Mouse (Mus musculus): ENCODE measurements around the gene Ngrn.

Ngrn gene

GRCm38 (mm10) chr7:80261372-80261990, 466 bp downstream of the Ngrn start:
- peak; percentile 68 for DNase-seq (ENCODE audit: low read depth, low spot score)

GRCm38 (mm10) chr7:80264606-80265005, 3.6 kb downstream of the Ngrn start:
- no peak for DNase-seq (ENCODE audit: low read depth, low spot score)

GRCm38 (mm10) chr7:80267764-80268163, 6.7 kb downstream of the Ngrn start:
- no peak for DNase-seq (ENCODE audit: low read depth, low spot score)

GRCm38 (mm10) chr7:80268897-80269750, 8.1 kb downstream of the Ngrn start, which contains the start of gene Vps33b:
Vps33b (plus strand) TSS chr7:80269649.
- DNase-seq (ENCODE audit: low read depth, low spot score), result peak; percentile 98

- no peak for DNase-seq (ENCODE audit: low read depth, low spot score)
Observed at GRCm38 (mm10) chr7:80269751-80270255, 8.8 kb downstream of the Ngrn start.

GRCm38 (mm10) chr7:80273456-80273855, 12.4 kb downstream of the Ngrn start:
- no peak for DNase-seq (ENCODE audit: low read depth, low spot score)

GRCm38 (mm10) chr7:80276374-80276773, 15.4 kb downstream of the Ngrn start:
- DNase-seq (ENCODE audit: low read depth, low spot score), result no peak

- no peak for DNase-seq (ENCODE audit: low read depth, low spot score)
Observed at GRCm38 (mm10) chr7:80280032-80280431, 19.0 kb downstream of the Ngrn start.

GRCm38 (mm10) chr7:80280998-80281397, 20.0 kb downstream of the Ngrn start:
- no peak for DNase-seq (ENCODE audit: low read depth, low spot score)

- DNase-seq (ENCODE audit: low read depth, low spot score), result no peak
Observed at GRCm38 (mm10) chr7:80281646-80282045, 20.6 kb downstream of the Ngrn start.

- no peak for DNase-seq (ENCODE audit: low read depth, low spot score)
Observed at GRCm38 (mm10) chr7:80283226-80283918, 22.4 kb downstream of the Ngrn start.

- no peak for DNase-seq (ENCODE audit: low read depth, low spot score)
Observed at GRCm38 (mm10) chr7:80284391-80284790, 23.4 kb downstream of the Ngrn start.

GRCm38 (mm10) chr7:80285725-80286124, 24.7 kb downstream of the Ngrn start:
- no peak for DNase-seq (ENCODE audit: low read depth, low spot score)

GRCm38 (mm10) chr7:80287736-80288135, 26.7 kb downstream of the Ngrn start:
- no peak for DNase-seq (ENCODE audit: low read depth, low spot score)

- peak; percentile 97 for DNase-seq (ENCODE audit: low read depth, low spot score)
Observed at GRCm38 (mm10) chr7:80294062-80294763, 33.2 kb downstream of the Ngrn start, which contains the start of gene Prc1. Prc1 (plus strand) TSS chr7:80294450.

GRCm38 (mm10) chr7:80294764-80295648, 34.0 kb downstream of the Ngrn start:
- peak; percentile 64 for DNase-seq (ENCODE audit: low read depth, low spot score)

- DNase-seq (ENCODE audit: low read depth, low spot score), result no peak
Observed at GRCm38 (mm10) chr7:80296462-80296861, 35.4 kb downstream of the Ngrn start.

- DNase-seq (ENCODE audit: low read depth, low spot score), result no peak
Observed at GRCm38 (mm10) chr7:80297041-80297440, 36.0 kb downstream of the Ngrn start.

- DNase-seq (ENCODE audit: low read depth, low spot score), result no peak
Observed at GRCm38 (mm10) chr7:80298754-80299153, 37.7 kb downstream of the Ngrn start.

- DNase-seq (ENCODE audit: low read depth, low spot score), result no peak
Observed at GRCm38 (mm10) chr7:80299568-80299967, 38.6 kb downstream of the Ngrn start.
